Mouse (Mus musculus) embryonic fibroblast, embryonic 13.5 days (primary cell): ENCODE measurements around the gene Taf1c.

Experiments
- CTCF ChIP-seq: IDR thresholded peaks from 2 replicates; pipeline ENCODE4 v1.5.1; 2011; ENCODE audit warnings: mild to moderate bottlenecking, control low read depth, low read length, moderate library complexity, borderline replicate concordance; ENCODE audit not compliant: insufficient read depth
- POLR2A ChIP-seq: IDR thresholded peaks from 2 replicates; pipeline ENCODE4 v1.6.1; 2011; ENCODE audit warnings: low read depth, mild to moderate bottlenecking, control low read depth, low read length, moderate library complexity

DNA sequence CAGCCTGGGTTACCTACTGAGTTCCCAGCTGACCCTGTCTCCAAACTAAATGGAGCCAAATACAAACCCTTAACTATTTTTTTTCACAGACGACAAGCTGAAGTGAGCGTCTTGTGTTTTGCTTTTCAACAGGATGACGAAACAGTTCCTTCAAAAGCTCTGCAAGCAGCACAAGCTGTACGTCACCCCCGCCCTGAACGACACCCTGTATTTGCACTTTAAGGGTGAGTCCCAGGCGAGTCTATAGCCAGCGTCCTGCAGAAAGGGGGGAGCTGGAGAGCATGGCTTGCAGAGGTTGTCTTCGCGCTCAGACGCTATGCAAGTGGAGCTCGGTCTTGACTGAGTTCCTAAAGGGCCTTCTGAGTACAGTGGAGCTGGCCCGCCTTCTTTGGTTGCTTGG is 25.9 kb downstream of the Taf1c start:
- TF ChIP-seq CTCF: no peak
- no peak for TF ChIP-seq POLR2A
